Mouse (Mus musculus) forebrain, embryonic 14.5 days (tissue): ENCODE results near the gene Chka. TPM values are rescaled to one million over a fixed set of nuclear protein-coding genes. Genes with fewer than 3 reads are reported as not detected.

Source experiments
- ATAC-seq: fragments of 200-750 bp; cut with Nextera tagmentation; 2 replicates; pipeline ENCODE4 v1.8.0; 2017; ENCODE audit warnings: mild to moderate bottlenecking, moderate library complexity
- DNase-seq: peaks from one replicate; pipeline ENCODE4 v3.0.0-alpha.2; 2015; ENCODE audit warnings: low spot score
- H3K27ac ChIP-seq: fragments of 300-500 bp; sonication (generic); 2 replicates; pipeline ENCODE4 v1.5.1; 2014; ENCODE audit warnings: low read depth, mild to moderate bottlenecking, control low read depth, low read length, moderate library complexity
- H3K27me3 ChIP-seq: fragments of 300-500 bp; sonication (generic); replicated peaks from 2 replicates; pipeline ENCODE4 v1.6.1; 2014; ENCODE audit warnings: low read length, control low read depth, mixed read lengths; ENCODE audit not compliant: control insufficient read depth, insufficient read depth
- H3K36me3 ChIP-seq: fragments of 300-500 bp; sonication (generic); 2 replicates; pipeline ENCODE4 v1.6.1; 2014; ENCODE audit warnings: low read length, control low read depth; ENCODE audit not compliant: control insufficient read depth, insufficient read depth
- H3K4me1 ChIP-seq: fragments of 300-500 bp; sonication (generic); 2 replicates; pipeline ENCODE4 v1.6.1; 2014; ENCODE audit warnings: antibody characterized with exemption, low read length, control low read depth; ENCODE audit not compliant: control insufficient read depth, insufficient read depth
- H3K4me2 ChIP-seq: fragments of 300-500 bp; sonication (generic); 2 replicates; pipeline ENCODE4 v1.6.1; 2014; ENCODE audit warnings: mild to moderate bottlenecking, control low read depth, low read length
- H3K4me3 ChIP-seq: fragments of 300-500 bp; sonication (generic); 2 replicates; pipeline ENCODE4 v1.5.1; 2014; ENCODE audit warnings: low read depth, low read length, control low read depth
- H3K9ac ChIP-seq: fragments of 300-500 bp; sonication (generic); 2 replicates; pipeline ENCODE4 v1.6.1; 2014; ENCODE audit warnings: mild to moderate bottlenecking, low read length, control low read depth, moderate library complexity
- H3K9me3 ChIP-seq: fragments of 300-500 bp; sonication (generic); replicated peaks from 2 replicates; pipeline ENCODE4 v1.6.1; 2016; ENCODE audit warnings: low read length, control low read depth, mixed read lengths; ENCODE audit not compliant: control insufficient read depth
- WGBS: fragments of 180-500 bp; shearing (Covaris S2); extraction: QIAGEN DNeasy Blood & Tissue Kit; methylation state at CpG from one replicate; pipeline ENCODE4 v1.1.7; 2014; 5-methylcytosine and 5-hydroxymethylcytosine counted together
- polyA plus RNA-seq: library from polyadenylated mRNA; unstranded; fragments of >200 nt; fragmentation: Nextera tagmentation; extraction: Ambion mirVana; gene quantifications from 2 replicates; pipeline ENCODE4 v1.2.1, GENCODE M21; 2014

Chka gene
- polyA plus RNA-seq, 1 experiment from 2014 or later = 32.0 TPM

DNA sequence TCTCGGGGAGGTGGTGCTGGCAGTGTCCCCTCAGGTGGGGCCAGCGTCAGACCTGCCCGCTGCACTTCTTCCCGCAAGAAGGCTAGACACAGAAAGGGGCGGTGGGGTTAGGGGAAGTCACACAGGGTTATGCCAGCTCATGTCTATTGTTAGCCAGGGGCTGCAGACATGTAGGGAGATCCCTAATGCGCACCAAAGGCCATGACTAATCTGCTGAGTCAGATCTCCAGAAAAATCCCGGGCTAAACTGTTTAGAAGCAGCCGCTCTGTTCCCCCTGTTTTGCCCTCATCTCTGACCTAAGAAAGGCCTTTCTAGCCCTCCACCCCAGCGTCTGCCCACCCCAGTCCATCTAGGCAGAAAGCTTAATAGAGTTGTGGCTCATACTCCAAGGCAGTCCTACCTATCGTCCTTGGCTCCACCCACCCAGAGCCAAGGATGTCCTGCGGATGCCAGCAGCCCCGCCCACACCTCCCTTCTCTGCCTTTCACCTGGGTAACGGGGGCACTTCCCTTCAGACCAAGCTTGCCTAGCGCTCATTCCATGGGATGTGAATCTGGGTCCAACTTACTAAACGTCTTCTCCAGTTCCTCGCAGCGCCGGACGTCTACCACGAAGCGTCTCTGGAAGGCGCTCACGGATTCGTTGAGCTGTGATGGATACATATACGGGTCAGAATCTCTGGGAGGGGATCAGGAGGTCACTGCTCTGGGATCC lies 52.2 kb downstream of the Chka start:
- no peak overlapping the region for H3K27ac ChIP-seq
- no peak overlapping the region for H3K4me3 ChIP-seq
- peaks cover 6% of the 10 kb centered on the region; the same call in 1 of the 2 replicates for H3K4me1 ChIP-seq
- ATAC-seq (no peak), DNase-seq (no peak)
- H3K9ac ChIP-seq = no peak overlapping the region
- 66% methylated on average over 25 of the region's 25 CpGs for WGBS
- H3K9me3 ChIP-seq = no peaks in the 10 kb centered on the region
- no peaks in the 10 kb centered on the region for H3K27me3 ChIP-seq
- peaks cover 9% of the 10 kb centered on the region for H3K36me3 ChIP-seq
- no peak overlapping the region for H3K4me2 ChIP-seq

DNA sequence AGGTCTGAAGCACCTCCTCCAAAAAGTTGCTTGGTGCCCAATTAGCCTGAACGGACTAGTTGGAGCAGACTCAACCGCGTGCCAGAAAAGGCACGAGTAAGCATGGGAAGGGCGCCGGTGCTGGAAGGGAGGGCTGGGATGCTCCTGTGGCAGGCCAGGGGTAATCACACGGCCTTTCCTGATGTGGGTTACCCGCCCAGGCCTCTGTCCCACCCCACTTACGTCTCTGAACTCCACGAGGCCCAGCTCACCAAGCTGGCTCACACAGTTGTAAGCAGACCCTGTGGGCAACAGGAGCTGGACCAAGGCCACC lies 52.7 kb downstream of the Chka start:
- Histone ChIP-seq H3K4me2 (no peak overlapping the region), H3K36me3 (peaks cover 14% of the 10 kb centered on the region), H3K9ac (no peak overlapping the region), H3K9me3 (no peaks in the 10 kb centered on the region), H3K4me3 (no peak overlapping the region), H3K27ac (no peak overlapping the region), H3K27me3 (no peaks in the 10 kb centered on the region), H3K4me1 (peaks cover 6% of the 10 kb centered on the region; the same call in 1 of the 2 replicates)
- WGBS = 69% methylated on average over 10 of the region's 10 CpGs
- DNase-seq (no peak), ATAC-seq (no peak)

DNA sequence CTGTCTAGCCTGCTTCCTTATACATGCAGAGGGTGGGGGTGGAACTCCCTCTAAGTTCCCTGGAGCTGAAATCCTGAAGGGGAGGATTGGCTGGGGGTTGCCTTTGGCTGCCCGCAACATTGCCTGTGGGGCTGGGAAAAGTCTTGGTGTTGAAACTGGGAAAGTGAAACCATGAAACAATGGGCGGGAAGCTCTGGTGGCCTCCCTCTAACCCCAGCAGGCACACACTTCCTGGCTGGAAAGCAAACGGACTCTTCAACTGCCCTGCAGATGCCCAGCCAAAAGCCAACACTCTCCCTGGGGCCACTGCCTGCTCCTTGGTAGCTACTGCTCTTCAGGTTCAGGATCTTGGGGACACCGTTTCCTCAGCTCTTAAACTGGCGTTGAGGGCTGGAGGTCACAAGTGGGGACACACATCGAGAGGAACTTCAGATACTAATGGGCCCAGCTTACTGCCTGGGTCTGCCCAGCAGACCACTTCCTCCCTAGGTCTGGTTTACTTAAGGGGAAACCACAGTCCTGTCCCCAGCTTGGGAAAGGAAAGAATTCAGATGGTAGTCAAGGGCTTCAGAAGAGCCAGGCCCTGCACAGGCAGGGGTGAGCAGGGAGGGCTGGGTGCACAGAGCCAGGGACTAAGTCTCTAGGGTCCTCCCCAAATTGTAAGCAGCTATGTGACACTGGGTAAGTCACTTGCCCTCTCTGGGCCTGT lies 53.8 kb downstream of the Chka start:
- no peaks in the 10 kb centered on the region for H3K27me3 ChIP-seq
- no peak overlapping the region for H3K4me3 ChIP-seq
- DNase-seq (no peak), ATAC-seq (no peak)
- no peak overlapping the region for H3K9ac ChIP-seq
- peaks cover 25% of the 10 kb centered on the region for H3K36me3 ChIP-seq
- peak overlapping the region; percentile 66; the same call in 1 of the 2 replicates for H3K4me2 ChIP-seq
- H3K9me3 ChIP-seq = no peaks in the 10 kb centered on the region
- peaks cover 6% of the 10 kb centered on the region; the same call in 1 of the 2 replicates for H3K4me1 ChIP-seq
- WGBS = 64% methylated on average over 6 of the region's 6 CpGs
- no peak overlapping the region for H3K27ac ChIP-seq

DNA sequence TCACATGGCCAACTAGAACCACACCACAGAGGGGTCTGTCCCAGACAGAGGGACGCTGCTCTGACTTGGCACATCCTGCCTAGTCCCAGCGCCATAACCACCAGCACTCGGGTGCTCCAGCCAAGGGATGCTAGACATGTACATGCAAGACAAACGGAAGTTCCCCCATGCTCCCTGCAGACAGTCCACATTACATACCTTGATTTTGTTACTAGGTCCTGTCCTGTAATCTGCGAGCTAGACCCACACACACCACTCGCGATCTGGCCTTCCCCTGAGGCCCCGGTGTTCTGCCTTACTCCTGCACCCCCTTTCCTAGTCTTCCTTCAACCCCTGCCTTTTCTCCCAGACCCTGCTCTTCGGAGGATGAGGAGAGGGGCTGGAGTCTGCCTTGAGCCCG lies 54.8 kb downstream of the Chka start:
- no peak overlapping the region for H3K27ac ChIP-seq
- H3K4me3 ChIP-seq = peak overlapping the region; percentile 35
- ATAC-seq (no peak), DNase-seq (no peak)
- 44% methylated on average over 10 of the region's 10 CpGs for WGBS
- no peaks in the 10 kb centered on the region for H3K9me3 ChIP-seq
- peaks cover 6% of the 10 kb centered on the region; the same call in 1 of the 2 replicates for H3K4me1 ChIP-seq
- peak overlapping the region; percentile 66 for H3K4me2 ChIP-seq
- H3K36me3 ChIP-seq = peaks cover 26% of the 10 kb centered on the region
- H3K27me3 ChIP-seq = no peaks in the 10 kb centered on the region
- H3K9ac ChIP-seq = peak overlapping the region; percentile 62

DNA sequence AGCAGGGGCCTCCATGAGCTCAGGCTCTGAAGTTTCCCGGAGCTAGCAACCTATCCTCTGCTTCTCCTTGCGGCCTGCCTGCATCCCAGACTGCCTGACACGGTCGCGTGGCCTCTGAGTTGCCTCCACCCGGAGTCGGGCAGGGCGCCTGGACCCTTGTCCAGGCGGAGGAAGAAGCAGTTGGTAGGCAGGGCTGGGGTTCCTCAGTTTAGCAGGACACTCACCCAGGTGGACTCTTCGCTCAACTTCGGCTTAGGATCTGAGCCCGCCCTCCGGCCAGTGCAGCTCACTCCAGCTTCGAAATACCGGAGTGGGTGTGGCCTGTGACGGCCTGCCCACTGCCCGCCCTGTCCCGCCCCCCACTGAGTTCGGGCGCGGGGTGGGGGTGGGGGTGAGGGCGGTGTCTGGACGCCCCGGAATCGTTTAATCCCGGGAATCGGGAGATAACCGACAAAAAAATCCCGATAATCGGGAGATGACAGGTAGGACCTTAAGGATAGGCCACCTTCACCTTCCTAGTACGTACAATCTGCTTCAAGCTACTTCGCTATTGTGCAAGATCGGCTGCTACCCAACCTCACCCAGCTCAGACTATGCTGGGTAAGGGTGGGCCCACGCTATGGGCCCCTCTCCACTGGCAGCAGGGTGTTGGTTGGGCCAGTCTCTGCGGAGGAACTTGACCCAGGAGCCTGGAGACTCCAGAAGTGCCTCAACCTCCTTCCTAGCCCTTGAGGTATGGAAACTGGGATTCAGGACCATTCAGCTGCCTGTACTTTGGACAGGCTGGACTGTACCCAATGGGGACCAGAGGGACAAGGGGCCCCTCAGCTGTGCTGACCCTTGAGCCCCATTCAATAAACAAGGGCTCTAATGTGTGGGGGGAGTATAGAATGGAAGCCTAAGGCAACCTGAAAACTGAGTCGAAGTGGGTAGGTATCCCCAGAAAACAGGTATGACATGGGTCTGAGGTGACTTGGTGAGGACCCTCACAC lies 55.5 kb downstream of the Chka start, which contains the start of gene Tcirg1:
TSS of gene Tcirg1 (minus strand) at position 339 of the 992 bp plus-strand sequence.
- DNase-seq (peak; percentile 56), ATAC-seq (peak; percentile 70)
- peak within 1 kb of the TSS; percentile 66 for H3K4me2 ChIP-seq
- H3K36me3 ChIP-seq = peaks cover 26% of the 10 kb centered on the region
- no peaks in the 10 kb centered on the region for H3K27me3 ChIP-seq
- H3K9ac ChIP-seq = peak within 1 kb of the TSS; percentile 62
- H3K4me3 ChIP-seq = peak within 1 kb of the TSS; percentile 35
- H3K27ac ChIP-seq = no peak within 1 kb of the TSS
- peaks cover 11% of the 10 kb centered on the region for H3K4me1 ChIP-seq
- H3K9me3 ChIP-seq = no peaks in the 10 kb centered on the region
- 7% methylated on average over 35 of the region's 36 CpGs for WGBS

DNA sequence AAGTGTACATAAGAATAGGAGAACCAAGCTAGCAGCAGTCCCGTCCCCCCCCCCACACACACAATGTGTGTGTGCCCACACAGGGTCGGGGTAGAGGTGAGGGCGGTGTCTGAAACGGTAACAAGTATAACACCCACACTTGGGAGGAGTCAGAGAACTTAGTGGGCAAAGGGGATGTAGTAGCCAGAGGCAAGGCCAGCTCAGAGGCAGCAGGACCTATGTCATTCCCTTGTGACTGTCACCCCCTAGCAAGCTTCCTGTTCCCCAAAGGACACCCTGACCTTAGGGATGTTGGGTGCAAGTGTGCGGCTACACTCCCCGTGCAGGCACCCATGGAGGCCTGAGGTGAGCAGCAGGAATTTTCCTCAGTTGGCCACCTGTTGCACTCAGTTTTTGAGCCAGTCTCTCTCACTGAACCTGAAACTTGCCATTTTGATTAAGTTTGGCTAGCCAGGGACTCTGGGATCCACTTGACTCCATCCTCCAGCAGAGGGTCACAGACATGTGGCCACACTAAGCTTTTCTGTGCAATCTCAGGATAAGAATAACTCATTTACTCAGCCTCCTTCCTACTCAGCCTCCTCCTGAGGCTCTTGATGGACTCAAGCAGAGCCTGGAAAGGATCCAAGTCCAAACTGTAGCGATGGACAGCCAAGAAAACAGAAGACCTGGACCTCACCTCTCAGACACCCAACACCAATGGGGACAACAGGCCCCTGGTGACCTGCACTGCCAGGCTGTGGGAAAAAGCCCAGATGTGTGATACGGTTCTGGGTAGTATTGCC lies 56.5 kb downstream of the Chka start:
- 0 out of 2 replicates have a peak overlapping the region, but pooled peaks have one; percentile 35 for H3K4me3 ChIP-seq
- H3K27ac ChIP-seq = no peak overlapping the region
- H3K4me1 ChIP-seq = peaks cover 12% of the 10 kb centered on the region
- 80% methylated on average over 8 of the region's 8 CpGs for WGBS
- H3K27me3 ChIP-seq = no peaks in the 10 kb centered on the region
- no peak overlapping the region for H3K9ac ChIP-seq
- H3K4me2 ChIP-seq = no peak overlapping the region
- DNase-seq = no peak
- ATAC-seq = no peak
- peaks cover 26% of the 10 kb centered on the region for H3K36me3 ChIP-seq
- H3K9me3 ChIP-seq = no peaks in the 10 kb centered on the region

DNA sequence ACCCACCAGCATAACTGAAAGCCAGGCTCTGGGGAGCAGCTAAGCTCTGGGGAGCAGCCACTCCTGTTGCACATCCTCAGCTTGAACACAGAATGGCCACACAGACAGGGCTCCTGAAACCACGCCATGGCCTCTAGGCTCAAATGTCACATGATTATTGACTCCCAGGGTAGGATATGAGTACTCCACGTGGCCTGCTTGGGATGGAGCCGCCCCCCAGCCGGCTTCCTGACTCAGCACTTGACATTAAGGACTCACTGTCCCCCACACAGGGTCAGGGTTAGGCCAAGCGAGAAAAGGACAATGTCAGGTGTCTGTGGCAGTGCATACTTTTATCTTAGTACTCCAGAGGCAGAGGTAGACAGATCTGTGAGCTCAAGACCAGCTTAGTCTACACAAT lies 58.6 kb downstream of the Chka start:
- Histone ChIP-seq H3K36me3 (peaks cover 26% of the 10 kb centered on the region), H3K4me3 (no peak overlapping the region), H3K4me1 (peaks cover 16% of the 10 kb centered on the region), H3K27ac (no peak overlapping the region), H3K4me2 (no peak overlapping the region), H3K9me3 (no peaks in the 10 kb centered on the region), H3K9ac (no peak overlapping the region), H3K27me3 (no peaks in the 10 kb centered on the region)
- WGBS = 85% methylated on average over 5 of the region's 5 CpGs
- no peak for DNase-seq
- no peak for ATAC-seq
